Mouse (Mus musculus): Measurements from ENCODE around the gene Fntb. TPM values are rescaled to one million over a fixed set of nuclear protein-coding genes. Genes with fewer than 3 reads are reported as not detected.

Fntb gene
- polyA plus RNA-seq, 1 experiment: 13.2 TPM

GRCm38 (mm10) chr12:76819816-76820215 is 54.4 kb downstream of the Fntb start:
- no peaks in the 10 kb centered on the region for H3K36me3 ChIP-seq (ENCODE audit: control insufficient read depth, insufficient read depth, low read length)
- H3K4me3 ChIP-seq (ENCODE audit: insufficient read depth, low read depth, low read length): no peak overlapping the region
- no peak for TF ChIP-seq CTCF (conservative IDR thresholded peaks at IDR 0.05; ENCODE audit: insufficient read depth, insufficient read length, low read depth, low read length)
- no peak for TF ChIP-seq POLR2A (IDR thresholded peaks at IDR 0.05; ENCODE audit: low read depth, low read length)
- no peak for DNase-seq
- no peaks in the 10 kb centered on the region for H3K27me3 ChIP-seq (replicated peaks; ENCODE audit: control insufficient read depth, insufficient read depth, low read length)
- WGBS: 54% methylated on average over 6 of the region's 6 CpGs
- H3K27ac ChIP-seq (ENCODE audit: insufficient read depth, low read depth, low read length): no peak overlapping the region
- no peaks in the 10 kb centered on the region for H3K4me1 ChIP-seq (ENCODE audit: control insufficient read depth, insufficient read depth, low read length)

- WGBS: 81% methylated on average over 4 of the region's 4 CpGs
- Histone ChIP-seq H3K27ac (ENCODE audit: insufficient read depth, low read depth, low read length) (no peak overlapping the region), H3K36me3 (ENCODE audit: control insufficient read depth, insufficient read depth, low read length) (no peaks in the 10 kb centered on the region), H3K27me3 (replicated peaks; ENCODE audit: control insufficient read depth, insufficient read depth, low read length) (no peaks in the 10 kb centered on the region), H3K4me3 (ENCODE audit: insufficient read depth, low read depth, low read length) (no peak overlapping the region), H3K4me1 (ENCODE audit: control insufficient read depth, insufficient read depth, low read length) (no peaks in the 10 kb centered on the region)
- TF ChIP-seq CTCF (conservative IDR thresholded peaks at IDR 0.05; ENCODE audit: insufficient read depth, insufficient read length, low read depth, low read length): no peak
- no peak for TF ChIP-seq POLR2A (IDR thresholded peaks at IDR 0.05; ENCODE audit: low read depth, low read length)
- no peak for DNase-seq
These were observed 55.2 kb downstream of the Fntb start for GRCm38 (mm10) chr12:76820615-76821014.

GRCm38 (mm10) chr12:76822002-76822650 is 56.7 kb downstream of the Fntb start:
- DNase-seq: peak; percentile 10
- no peak overlapping the region for H3K27ac ChIP-seq (ENCODE audit: insufficient read depth, low read depth, low read length)
- no peaks in the 10 kb centered on the region for H3K36me3 ChIP-seq (ENCODE audit: control insufficient read depth, insufficient read depth, low read length)
- H3K4me1 ChIP-seq (ENCODE audit: control insufficient read depth, insufficient read depth, low read length): no peaks in the 10 kb centered on the region
- H3K27me3 ChIP-seq (replicated peaks; ENCODE audit: control insufficient read depth, insufficient read depth, low read length): no peaks in the 10 kb centered on the region
- TF ChIP-seq POLR2A (IDR thresholded peaks at IDR 0.05; ENCODE audit: low read depth, low read length) (no peak), CTCF (conservative IDR thresholded peaks at IDR 0.05; ENCODE audit: insufficient read depth, insufficient read length, low read depth, low read length) (no peak)
- WGBS: 2% methylated on average over 60 of the region's 66 CpGs
- peak overlapping the region; percentile 64 for H3K4me3 ChIP-seq (ENCODE audit: insufficient read depth, low read depth, low read length)

- H3K27ac ChIP-seq (ENCODE audit: insufficient read depth, low read depth, low read length): no peak within 1 kb of the TSS
- WGBS: 9% methylated on average over 17 of the region's 17 CpGs
- H3K27me3 ChIP-seq (replicated peaks; ENCODE audit: control insufficient read depth, insufficient read depth, low read length): no peaks in the 10 kb centered on the region
- no peaks in the 10 kb centered on the region for H3K36me3 ChIP-seq (ENCODE audit: control insufficient read depth, insufficient read depth, low read length)
- no peak for TF ChIP-seq POLR2A (IDR thresholded peaks at IDR 0.05; ENCODE audit: low read depth, low read length)
- no peak for TF ChIP-seq CTCF (conservative IDR thresholded peaks at IDR 0.05; ENCODE audit: insufficient read depth, insufficient read length, low read depth, low read length)
- no peak for DNase-seq
- peak within 1 kb of the TSS; percentile 64 for H3K4me3 ChIP-seq (ENCODE audit: insufficient read depth, low read depth, low read length)
- H3K4me1 ChIP-seq (ENCODE audit: control insufficient read depth, insufficient read depth, low read length): no peaks in the 10 kb centered on the region
These were observed 57.3 kb downstream of the Fntb start, which contains the start of gene Rab15 for GRCm38 (mm10) chr12:76822651-76823041. Gene Rab15, minus strand, starts transcription at chr12:76822908.

GRCm38 (mm10) chr12:76825283-76825682 is 59.9 kb downstream of the Fntb start:
- 80% methylated on average over 4 of the region's 4 CpGs for WGBS
- DNase-seq: no peak
- H3K27ac ChIP-seq (ENCODE audit: insufficient read depth, low read depth, low read length): no peak overlapping the region
- no peaks in the 10 kb centered on the region for H3K4me1 ChIP-seq (ENCODE audit: control insufficient read depth, insufficient read depth, low read length)
- H3K36me3 ChIP-seq (ENCODE audit: control insufficient read depth, insufficient read depth, low read length): no peaks in the 10 kb centered on the region
- TF ChIP-seq POLR2A (IDR thresholded peaks at IDR 0.05; ENCODE audit: low read depth, low read length) (no peak), CTCF (conservative IDR thresholded peaks at IDR 0.05; ENCODE audit: insufficient read depth, insufficient read length, low read depth, low read length) (no peak)
- H3K27me3 ChIP-seq (replicated peaks; ENCODE audit: control insufficient read depth, insufficient read depth, low read length): no peaks in the 10 kb centered on the region
- H3K4me3 ChIP-seq (ENCODE audit: insufficient read depth, low read depth, low read length): no peak overlapping the region

- TF ChIP-seq CTCF (conservative IDR thresholded peaks at IDR 0.05; ENCODE audit: insufficient read depth, insufficient read length, low read depth, low read length) (peak; percentile 78), POLR2A (IDR thresholded peaks at IDR 0.05; ENCODE audit: low read depth, low read length) (no peak)
- no peaks in the 10 kb centered on the region for H3K36me3 ChIP-seq (ENCODE audit: control insufficient read depth, insufficient read depth, low read length)
- 4% methylated on average over 3 of the region's 3 CpGs for WGBS
- H3K4me1 ChIP-seq (ENCODE audit: control insufficient read depth, insufficient read depth, low read length): no peaks in the 10 kb centered on the region
- no peak overlapping the region for H3K27ac ChIP-seq (ENCODE audit: insufficient read depth, low read depth, low read length)
- H3K4me3 ChIP-seq (ENCODE audit: insufficient read depth, low read depth, low read length): no peak overlapping the region
- H3K27me3 ChIP-seq (replicated peaks; ENCODE audit: control insufficient read depth, insufficient read depth, low read length): no peaks in the 10 kb centered on the region
- peak; percentile 41 for DNase-seq
These were observed 67.3 kb downstream of the Fntb start for GRCm38 (mm10) chr12:76832704-76833103.

GRCm38 (mm10) chr12:76837101-76837843 is 71.9 kb downstream of the Fntb start:
- no peak for TF ChIP-seq POLR2A (IDR thresholded peaks at IDR 0.05; ENCODE audit: low read depth, low read length)
- TF ChIP-seq CTCF (conservative IDR thresholded peaks at IDR 0.05; ENCODE audit: insufficient read depth, insufficient read length, low read depth, low read length): peak; percentile 76
- Histone ChIP-seq H3K27me3 (replicated peaks; ENCODE audit: control insufficient read depth, insufficient read depth, low read length) (no peaks in the 10 kb centered on the region), H3K27ac (ENCODE audit: insufficient read depth, low read depth, low read length) (peak overlapping the region; percentile 69), H3K36me3 (ENCODE audit: control insufficient read depth, insufficient read depth, low read length) (no peaks in the 10 kb centered on the region), H3K4me1 (ENCODE audit: control insufficient read depth, insufficient read depth, low read length) (no peaks in the 10 kb centered on the region; the same call in 1 of the 2 replicates), H3K4me3 (ENCODE audit: insufficient read depth, low read depth, low read length) (peak overlapping the region; percentile 83)
- DNase-seq: peak; percentile 99
- under 1% methylated on average over 43 of the region's 43 CpGs for WGBS
